Mouse (Mus musculus) Muller cell, postnatal 12 days (primary cell): ENCODE data around the gene Pithd1.

ENCODE experiments used
- DNase-seq: peaks from one replicate; pipeline ENCODE4 v3.0.0-alpha.2; 2015; ENCODE audit errors: inconsistent ontology term

Gene Pithd1

DNA sequence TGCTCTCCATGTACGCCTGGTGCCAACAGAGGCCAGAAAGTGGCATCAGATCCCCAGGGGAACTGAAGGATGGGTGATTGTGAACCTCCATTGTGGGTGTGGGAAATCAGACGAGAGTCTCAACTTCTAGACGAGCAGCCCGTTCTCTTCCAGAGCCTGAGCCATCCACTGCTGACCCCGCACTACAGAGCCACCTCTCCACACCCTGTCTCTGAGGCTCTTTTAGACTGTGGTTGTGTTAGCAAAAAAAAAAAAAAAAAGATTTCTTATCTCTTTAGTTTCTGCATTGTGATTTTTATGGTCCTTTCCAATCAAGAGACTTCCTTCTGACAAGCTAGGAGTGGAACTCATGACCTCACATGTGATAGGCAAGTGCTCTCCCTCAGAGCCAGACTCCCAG lies 57.7 kb downstream of the Pithd1 start:
- DNase-seq, result no peak

GRCm38 (mm10) chr4:135928376-135928775 lies 58.7 kb downstream of the Pithd1 start:
- DNase-seq, result no peak

- DNase-seq, result no peak
Measured at GRCm38 (mm10) chr4:135926861-135927260, 60.2 kb downstream of the Pithd1 start.

GRCm38 (mm10) chr4:135926195-135926808 lies 60.8 kb downstream of the Pithd1 start:
- DNase-seq, result no peak
